Mouse (Mus musculus): ENCODE measurements at regions not wholly inside any gene's neighbourhood (a gene's known extent, or its start where the extent isn't known, plus 50 kb on each side); places are given as distances from the start of the nearest gene placed in this dataset.
"Not testable (repeated sequence)": the region's sequence is repeated elsewhere in the genome, so short reads cannot be mapped to it uniquely, and the experiment has no call there.

GRCm38 (mm10) chr6:95058017-95058416 lies 59.0 kb upstream of the Kbtbd8 start:
- ATAC-seq (replicated peaks; ENCODE audit: low FRiP score, poor library complexity, severe bottlenecking), result no peak

- ATAC-seq (replicated peaks; ENCODE audit: low FRiP score, poor library complexity, severe bottlenecking), result no peak
These were observed 60.8 kb upstream of the Kbtbd8 start for GRCm38 (mm10) chr6:95056222-95056621.

- ATAC-seq (replicated peaks; ENCODE audit: low FRiP score, poor library complexity, severe bottlenecking), result no peak
These were observed 63.2 kb upstream of the Kbtbd8 start for GRCm38 (mm10) chr6:95053717-95054382.

GRCm38 (mm10) chr6:95041351-95041750 lies 75.7 kb upstream of the Kbtbd8 start:
- ATAC-seq (replicated peaks; ENCODE audit: low FRiP score, poor library complexity, severe bottlenecking), result not testable (repeated sequence)

- ATAC-seq (replicated peaks; ENCODE audit: low FRiP score, poor library complexity, severe bottlenecking), result no peak
These were observed 92.8 kb upstream of the Kbtbd8 start for GRCm38 (mm10) chr6:95024239-95024638.

- no peak for ATAC-seq (replicated peaks; ENCODE audit: low FRiP score, poor library complexity, severe bottlenecking)
These were observed 95.3 kb upstream of the Kbtbd8 start for GRCm38 (mm10) chr6:95021724-95022123.

GRCm38 (mm10) chr6:95017911-95018310 lies 99.1 kb upstream of the Kbtbd8 start:
- ATAC-seq (replicated peaks; ENCODE audit: low FRiP score, poor library complexity, severe bottlenecking), result no peak

GRCm38 (mm10) chr6:95017484-95017883 lies 99.6 kb upstream of the Kbtbd8 start:
- no peak for ATAC-seq (replicated peaks; ENCODE audit: low FRiP score, poor library complexity, severe bottlenecking)

- ATAC-seq (replicated peaks; ENCODE audit: low FRiP score, poor library complexity, severe bottlenecking), result no peak
These were observed 103.9 kb upstream of the Kbtbd8 start for GRCm38 (mm10) chr6:95013096-95013495.

GRCm38 (mm10) chr6:95006485-95006884 lies 110.6 kb upstream of the Kbtbd8 start:
- no peak for ATAC-seq (replicated peaks; ENCODE audit: low FRiP score, poor library complexity, severe bottlenecking)

GRCm38 (mm10) chr6:95003716-95004115 lies 113.3 kb upstream of the Kbtbd8 start:
- no peak for ATAC-seq (replicated peaks; ENCODE audit: low FRiP score, poor library complexity, severe bottlenecking)

- no peak for ATAC-seq (replicated peaks; ENCODE audit: low FRiP score, poor library complexity, severe bottlenecking)
These were observed 117.5 kb upstream of the Kbtbd8 start for GRCm38 (mm10) chr6:94999562-94999961.

GRCm38 (mm10) chr6:94999002-94999401 lies 118.0 kb upstream of the Kbtbd8 start:
- no peak for ATAC-seq (replicated peaks; ENCODE audit: low FRiP score, poor library complexity, severe bottlenecking)

GRCm38 (mm10) chr6:94998371-94998770 lies 118.7 kb upstream of the Kbtbd8 start:
- no peak for ATAC-seq (replicated peaks; ENCODE audit: low FRiP score, poor library complexity, severe bottlenecking)

GRCm38 (mm10) chr6:94994376-94994775 lies 122.7 kb upstream of the Kbtbd8 start:
- no peak for ATAC-seq (replicated peaks; ENCODE audit: low FRiP score, poor library complexity, severe bottlenecking)

GRCm38 (mm10) chr6:94987427-94987826 lies 129.6 kb upstream of the Kbtbd8 start:
- ATAC-seq (replicated peaks; ENCODE audit: low FRiP score, poor library complexity, severe bottlenecking), result no peak

GRCm38 (mm10) chr6:94986346-94986745 lies 130.7 kb upstream of the Kbtbd8 start:
- peak; percentile 46; the same call in 1 of the 2 replicates for ATAC-seq (replicated peaks; ENCODE audit: low FRiP score, poor library complexity, severe bottlenecking)

GRCm38 (mm10) chr6:94984411-94984895 lies 132.6 kb upstream of the Kbtbd8 start:
- ATAC-seq (replicated peaks; ENCODE audit: low FRiP score, poor library complexity, severe bottlenecking), result no peak

GRCm38 (mm10) chr6:94968683-94969082 lies 148.4 kb upstream of the Kbtbd8 start:
- no peak for ATAC-seq (replicated peaks; ENCODE audit: low FRiP score, poor library complexity, severe bottlenecking)

GRCm38 (mm10) chr6:94966962-94967361 lies 150.1 kb upstream of the Kbtbd8 start:
- ATAC-seq (replicated peaks; ENCODE audit: low FRiP score, poor library complexity, severe bottlenecking), result 0 out of 2 replicates have a peak, but pooled peaks have one; percentile 47

- ATAC-seq (replicated peaks; ENCODE audit: low FRiP score, poor library complexity, severe bottlenecking), result no peak
These were observed 153.8 kb upstream of the Kbtbd8 start for GRCm38 (mm10) chr6:94963204-94963603.

All from erythroid progenitor cell, adult 5-6 weeks (primary cell).